Mouse (Mus musculus): ENCODE measurements around the gene Snx21. TPM values are rescaled to one million over a fixed set of nuclear protein-coding genes. Genes with fewer than 3 reads are reported as not detected.

Gene Snx21
- polyA plus RNA-seq, 1 experiment from 2014 or later: 27.0 TPM

- Histone ChIP-seq H3K27me3 (no peaks in the 10 kb centered on the region), H3K27ac (peak within 1 kb of the TSS; percentile 92), H3K4me1 (peaks cover 21% of the 10 kb centered on the region), H3K9ac (peak within 1 kb of the TSS; percentile 77), H3K4me2 (peak within 1 kb of the TSS; percentile 98), H3K4me3 (peak within 1 kb of the TSS; percentile 67), H3K36me3 (peaks cover 16% of the 10 kb centered on the region), H3K9me3 (no peaks in the 10 kb centered on the region)
- ATAC-seq (ENCODE audit: borderline replicate concordance, extremely low read depth, low FRiP score, low TSS enrichment): peak; percentile 76
- under 1% methylated on average over 31 of the region's 31 CpGs for WGBS
Measured at GRCm38 (mm10) chr2:164833314-164833959, 47.8 kb downstream of the Snx21 start, which contains the start of gene Neurl2. Gene Neurl2 (minus strand): TSS chr2:164833456.

GRCm38 (mm10) chr2:164834531-164834930 lies 48.9 kb downstream of the Snx21 start:
- WGBS: 39% methylated on average over 8 of the region's 8 CpGs
- Histone ChIP-seq H3K27ac (no peak overlapping the region), H3K4me2 (peak overlapping the region; percentile 98), H3K27me3 (no peaks in the 10 kb centered on the region), H3K36me3 (peaks cover 25% of the 10 kb centered on the region), H3K9me3 (no peaks in the 10 kb centered on the region), H3K4me3 (peak overlapping the region; percentile 67), H3K4me1 (peaks cover 21% of the 10 kb centered on the region), H3K9ac (peak overlapping the region; percentile 77)
- no peak for ATAC-seq (ENCODE audit: borderline replicate concordance, extremely low read depth, low FRiP score, low TSS enrichment)

- Histone ChIP-seq H3K36me3 (peaks cover 32% of the 10 kb centered on the region), H3K4me3 (no peak overlapping the region)
- ATAC-seq (ENCODE audit: borderline replicate concordance, extremely low read depth, low FRiP score, low TSS enrichment): no peak
Measured at GRCm38 (mm10) chr2:164835164-164835563, 49.5 kb downstream of the Snx21 start.

More at GRCm38 (mm10) chr2:164835164-164835563, 49.5 kb downstream of the Snx21 start:
- H3K4me1 ChIP-seq: peaks cover 21% of the 10 kb centered on the region
- H3K27ac ChIP-seq: no peak overlapping the region
- H3K9ac ChIP-seq: no peak overlapping the region
- 92% methylated on average over 4 of the region's 4 CpGs for WGBS
- peak overlapping the region; percentile 98; the same call in 1 of the 2 replicates for H3K4me2 ChIP-seq
- no peaks in the 10 kb centered on the region for H3K27me3 ChIP-seq
- no peaks in the 10 kb centered on the region for H3K9me3 ChIP-seq

Other genes starting within 250 kb of the Snx21 start
- gene Wfdc2, start 223.4 kb upstream of the Snx21 start, polyA plus RNA-seq (2015; fragmentation: Nextera tagmentation; extraction: Ambion mirVana): 404 and 415 TPM in 2 replicates
- not detected in 2 replicates for gene Spint3, start 212.4 kb upstream of the Snx21 start, polyA plus RNA-seq (2015; fragmentation: Nextera tagmentation; extraction: Ambion mirVana)
- gene Wfdc6a, start 200.4 kb upstream of the Snx21 start, polyA plus RNA-seq (2015; fragmentation: Nextera tagmentation; extraction: Ambion mirVana): 0.77 and 0.95 TPM in 2 replicates
- not detected in 2 replicates for gene Eppin, start 192.2 kb upstream of the Snx21 start, polyA plus RNA-seq (2015; fragmentation: Nextera tagmentation; extraction: Ambion mirVana)
- gene Wfdc6b, start 172.3 kb upstream of the Snx21 start, polyA plus RNA-seq (2015; fragmentation: Nextera tagmentation; extraction: Ambion mirVana): not detected in 2 replicates
- gene Wfdc8, start 172.2 kb upstream of the Snx21 start, polyA plus RNA-seq (2015; fragmentation: Nextera tagmentation; extraction: Ambion mirVana): not detected in 2 replicates
- gene Wfdc16, start 147.0 kb upstream of the Snx21 start, polyA plus RNA-seq (2015; fragmentation: Nextera tagmentation; extraction: Ambion mirVana): not detected in 2 replicates
- not detected in 2 replicates for gene Wfdc10, start 129.8 kb upstream of the Snx21 start, polyA plus RNA-seq (2015; fragmentation: Nextera tagmentation; extraction: Ambion mirVana)
- not detected in 2 replicates for gene Wfdc9, start 129.2 kb upstream of the Snx21 start, polyA plus RNA-seq (2015; fragmentation: Nextera tagmentation; extraction: Ambion mirVana)
- not detected in 2 replicates for gene Wfdc11, start 111.7 kb upstream of the Snx21 start, polyA plus RNA-seq (2015; fragmentation: Nextera tagmentation; extraction: Ambion mirVana)
- 0.20 and 0.22 TPM in 2 replicates for gene Wfdc13, start 100.7 kb upstream of the Snx21 start, polyA plus RNA-seq (2015; fragmentation: Nextera tagmentation; extraction: Ambion mirVana)
- not detected in 2 replicates for gene Spint4, start 87.3 kb upstream of the Snx21 start, polyA plus RNA-seq (2015; fragmentation: Nextera tagmentation; extraction: Ambion mirVana)
- not detected in 2 replicates for gene Spint5, start 70.5 kb upstream of the Snx21 start, polyA plus RNA-seq (2015; fragmentation: Nextera tagmentation; extraction: Ambion mirVana)
- 1.9 and 2.3 TPM in 2 replicates for gene Wfdc3, start 39.9 kb upstream of the Snx21 start, polyA plus RNA-seq (2015; fragmentation: Nextera tagmentation; extraction: Ambion mirVana)
- 70.5 and 71.3 TPM in 2 replicates for gene Dnttip1, start 39.8 kb upstream of the Snx21 start, polyA plus RNA-seq (2015; fragmentation: Nextera tagmentation; extraction: Ambion mirVana)
- gene Ube2c, start 15.9 kb upstream of the Snx21 start, polyA plus RNA-seq (2015; fragmentation: Nextera tagmentation; extraction: Ambion mirVana): 554 and 590 TPM in 2 replicates
- gene Tnnc2, start 5.9 kb upstream of the Snx21 start, polyA plus RNA-seq (2015; fragmentation: Nextera tagmentation; extraction: Ambion mirVana): 2.0 and 9.7 TPM in 2 replicates
- 19.8 and 20.3 TPM in 2 replicates for gene Acot8, start 19.1 kb downstream of the Snx21 start, polyA plus RNA-seq (2015; fragmentation: Nextera tagmentation; extraction: Ambion mirVana)
- 6.7 and 8.4 TPM in 2 replicates for gene Zswim3, start 19.3 kb downstream of the Snx21 start, polyA plus RNA-seq (2015; fragmentation: Nextera tagmentation; extraction: Ambion mirVana)
- 15.8 and 16.8 TPM in 2 replicates for gene Zswim1, start 36.9 kb downstream of the Snx21 start, polyA plus RNA-seq (2015; fragmentation: Nextera tagmentation; extraction: Ambion mirVana)
- gene Spata25, start 42.7 kb downstream of the Snx21 start, polyA plus RNA-seq (2015; fragmentation: Nextera tagmentation; extraction: Ambion mirVana): not detected in 2 replicates
- 131 and 139 TPM in 2 replicates for gene Ctsa, start 47.0 kb downstream of the Snx21 start, polyA plus RNA-seq (2015; fragmentation: Nextera tagmentation; extraction: Ambion mirVana)
- gene Neurl2, start 47.6 kb downstream of the Snx21 start, polyA plus RNA-seq (2015; fragmentation: Nextera tagmentation; extraction: Ambion mirVana): 6.6 and 7.5 TPM in 2 replicates
- gene Pltp, start 71.9 kb downstream of the Snx21 start, polyA plus RNA-seq (2015; fragmentation: Nextera tagmentation; extraction: Ambion mirVana): 149 and 169 TPM in 2 replicates
- gene Pcif1, start 93.5 kb downstream of the Snx21 start, polyA plus RNA-seq (2015; fragmentation: Nextera tagmentation; extraction: Ambion mirVana): 74.4 and 75.2 TPM in 2 replicates
- 12.4 and 13.2 TPM in 2 replicates for gene Zfp335, start 125.9 kb downstream of the Snx21 start, polyA plus RNA-seq (2015; fragmentation: Nextera tagmentation; extraction: Ambion mirVana)
- 0.59 and 1.4 TPM in 2 replicates for gene Mmp9, start 155.0 kb downstream of the Snx21 start, polyA plus RNA-seq (2015; fragmentation: Nextera tagmentation; extraction: Ambion mirVana)
- gene Slc12a5, start 175.0 kb downstream of the Snx21 start, polyA plus RNA-seq (2015; fragmentation: Nextera tagmentation; extraction: Ambion mirVana): 0.68 and 1.1 TPM in 2 replicates
- 67.4 and 73.8 TPM in 2 replicates for gene Ncoa5, start 249.0 kb downstream of the Snx21 start, polyA plus RNA-seq (2015; fragmentation: Nextera tagmentation; extraction: Ambion mirVana)